Mouse (Mus musculus): Measurements from ENCODE around the gene E030018B13Rik. TPM values are rescaled to one million over a fixed set of nuclear protein-coding genes. Genes with fewer than 3 reads are reported as not detected.

The E030018B13Rik gene
- polyA plus RNA-seq (2014; fragmentation: Illumina TruSeq; extraction: RNeasy Lipid Tissue Mini Kit (QIAGEN cat#74804); ENCODE audit: low read depth, low replicate concordance), result not detected

DNA sequence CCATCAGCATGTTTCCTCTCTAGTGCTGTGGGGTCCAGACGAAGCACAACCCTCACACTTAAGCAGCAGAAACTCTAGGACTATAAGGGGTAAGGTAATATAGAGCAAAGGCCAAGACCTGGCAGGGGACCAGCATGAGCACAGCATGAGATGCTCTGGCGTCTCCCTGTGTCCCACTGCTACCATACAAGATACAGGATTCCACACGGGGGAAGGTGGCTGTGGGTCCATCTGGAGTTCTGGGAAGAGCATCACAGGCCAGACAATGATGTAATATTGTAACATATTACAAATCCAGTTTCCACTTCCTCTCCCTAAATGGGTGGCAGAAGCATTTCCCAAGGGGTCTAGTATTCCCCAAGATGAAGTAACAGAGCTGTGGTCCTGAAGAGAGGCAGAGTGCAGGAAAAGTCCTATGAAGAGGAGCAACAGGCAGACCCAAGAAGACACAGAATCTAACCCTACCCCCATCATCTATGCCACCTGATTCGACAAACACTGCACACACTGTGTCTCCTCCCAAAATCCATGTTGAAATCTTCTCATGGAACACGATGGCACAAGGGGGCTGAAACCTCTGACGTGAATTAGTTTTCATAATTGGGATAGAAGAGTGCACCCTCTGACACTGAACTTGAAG, at the start of gene E030018B13Rik:
Gene E030018B13Rik, plus strand, starts transcription at position 590 of the 640 bp plus-strand sequence.

DNA sequence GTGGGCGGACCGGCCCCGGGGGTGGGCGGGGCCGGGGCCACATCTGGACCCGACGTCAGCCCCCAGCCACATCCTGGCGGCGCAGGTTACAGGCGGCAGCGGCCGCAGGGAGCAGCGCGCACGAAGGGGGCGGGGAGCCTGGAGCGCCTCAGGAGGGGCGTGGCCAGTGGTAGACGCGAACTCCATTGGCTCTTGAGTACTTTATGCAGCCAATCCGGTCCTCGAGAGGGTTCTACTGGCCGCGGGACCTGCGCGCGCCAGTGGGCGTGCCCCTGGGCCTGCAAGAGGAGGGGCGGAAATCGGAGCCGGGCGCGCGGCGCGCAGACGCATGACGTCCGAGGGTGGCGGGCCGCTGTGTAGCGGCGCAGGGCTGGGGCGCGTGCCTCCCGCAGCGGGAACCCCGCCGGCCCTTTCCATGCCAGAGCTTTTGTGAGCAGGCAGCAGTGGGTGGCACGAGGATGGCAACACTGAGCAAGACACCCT, 22.3 kb downstream of the E030018B13Rik start, which contains the start of gene Klf13:
Gene Klf13, minus strand, starts transcription at position 2 of the 483 bp plus-strand sequence.

Other genes with a start within 250 kb of the E030018B13Rik start
- gene Klf13, start 22.1 kb downstream of the E030018B13Rik start, polyA plus RNA-seq (2014; fragmentation: Illumina TruSeq; extraction: RNeasy Lipid Tissue Mini Kit (QIAGEN cat#74804); ENCODE audit: low read depth, low replicate concordance), result 1.1 TPM
- 2.1 TPM for gene Trpm1, start 237.0 kb downstream of the E030018B13Rik start, polyA plus RNA-seq (2014; fragmentation: Illumina TruSeq; extraction: RNeasy Lipid Tissue Mini Kit (QIAGEN cat#74804); ENCODE audit: low read depth, low replicate concordance)

Measured in testis, adult 10 weeks (tissue).